Mouse (Mus musculus) erythroblast, embryonic 14.5 days (primary cell): ENCODE results near the gene Enoph1. TPM values are rescaled to one million over a fixed set of nuclear protein-coding genes. Genes with fewer than 3 reads are reported as not detected.

ENCODE experiments used
- H3K27me3 ChIP-seq: 2 replicates; pipeline ENCODE4 v1.6.1; 2012; ENCODE audit warnings: inconsistent platforms; ENCODE audit not compliant: control insufficient read depth
- H3K36me3 ChIP-seq: 2 replicates; pipeline ENCODE4 v1.6.1; 2012; ENCODE audit warnings: mild to moderate bottlenecking, inconsistent platforms; ENCODE audit not compliant: control insufficient read depth
- H3K4me1 ChIP-seq: 2 replicates; pipeline ENCODE4 v1.6.1; 2012; ENCODE audit warnings: inconsistent platforms; ENCODE audit not compliant: control insufficient read depth
- H3K4me3 ChIP-seq: replicated peaks from 2 replicates; pipeline ENCODE3; 2012; ENCODE audit warnings: moderate library complexity, mild to moderate bottlenecking, inconsistent platforms
- H3K9me3 ChIP-seq: 2 replicates; pipeline ENCODE4 v1.6.1; 2012; ENCODE audit warnings: low read length, inconsistent platforms, mixed read lengths; ENCODE audit not compliant: control insufficient read depth
- GATA1 ChIP-seq: IDR thresholded peaks from 2 replicates; pipeline ENCODE4 v1.6.1; 2012; ENCODE audit warnings: low read length, inconsistent platforms, mixed read lengths
- TAL1 ChIP-seq: IDR thresholded peaks from 3 replicates; pipeline ENCODE4 v1.6.1; 2012; ENCODE audit warnings: low read length, inconsistent platforms, mixed read lengths
- polyA plus RNA-seq: library from polyadenylated mRNA; stranded (reverse); fragments of >175 nt; gene quantifications from 2 replicates; pipeline ENCODE4 v1.2.3, GENCODE M21; 2012

Gene Enoph1
- polyA plus RNA-seq, 1 experiment: 0.55 TPM

DNA sequence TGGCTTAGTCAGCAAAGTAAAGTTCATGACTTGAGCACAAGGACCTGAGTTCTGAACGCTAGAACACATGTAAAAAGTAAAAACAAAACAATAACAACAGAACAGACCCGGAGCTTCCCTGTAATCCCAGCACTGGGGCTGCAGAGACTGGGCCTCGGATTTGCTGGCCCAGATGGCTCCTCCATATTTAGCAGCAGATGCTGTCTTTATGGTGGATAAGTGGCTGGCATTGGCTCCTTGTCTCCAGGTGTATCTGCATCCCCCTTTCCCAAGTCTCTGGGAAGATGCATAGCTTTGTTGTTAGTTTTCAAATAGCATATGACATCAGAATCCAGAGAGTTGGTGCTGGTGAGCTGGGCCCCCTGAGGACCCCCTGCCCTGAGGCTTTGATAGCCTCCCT lies 6.3 kb downstream of the Enoph1 start:
- Histone ChIP-seq H3K36me3 (peaks cover 8% of the 10 kb centered on the region), H3K27me3 (no peaks in the 10 kb centered on the region), H3K4me1 (peaks cover 15% of the 10 kb centered on the region), H3K4me3 (no peak overlapping the region), H3K9me3 (no peaks in the 10 kb centered on the region)
- TF ChIP-seq TAL1 (no peak), GATA1 (no peak)

DNA sequence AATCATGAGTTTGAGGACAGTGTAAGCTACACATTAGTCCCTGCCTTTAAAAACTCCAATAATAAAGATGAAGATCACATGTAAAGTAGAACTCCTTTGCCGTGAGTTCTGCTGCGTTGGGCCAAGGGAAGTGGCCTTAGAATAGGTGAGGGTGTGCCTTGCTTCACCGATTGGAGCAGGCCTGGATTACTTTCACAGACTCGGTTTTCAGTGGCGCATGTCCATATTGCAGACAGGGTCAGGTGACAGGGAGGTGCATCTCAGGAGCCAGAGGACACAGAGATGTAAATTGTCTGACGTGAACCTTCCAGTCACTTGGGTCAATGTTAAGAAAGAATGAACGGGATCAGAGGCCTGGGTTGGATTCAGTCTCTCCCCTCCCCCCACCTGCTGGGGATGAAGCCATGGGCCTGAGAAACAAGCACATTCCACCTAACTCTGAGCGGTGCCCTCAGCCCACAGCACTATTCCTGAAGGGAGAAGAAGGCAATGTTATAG lies 7.4 kb downstream of the Enoph1 start:
- peaks cover 10% of the 10 kb centered on the region for H3K36me3 ChIP-seq
- H3K9me3 ChIP-seq: no peaks in the 10 kb centered on the region
- peaks cover 5% of the 10 kb centered on the region for H3K4me1 ChIP-seq

DNA sequence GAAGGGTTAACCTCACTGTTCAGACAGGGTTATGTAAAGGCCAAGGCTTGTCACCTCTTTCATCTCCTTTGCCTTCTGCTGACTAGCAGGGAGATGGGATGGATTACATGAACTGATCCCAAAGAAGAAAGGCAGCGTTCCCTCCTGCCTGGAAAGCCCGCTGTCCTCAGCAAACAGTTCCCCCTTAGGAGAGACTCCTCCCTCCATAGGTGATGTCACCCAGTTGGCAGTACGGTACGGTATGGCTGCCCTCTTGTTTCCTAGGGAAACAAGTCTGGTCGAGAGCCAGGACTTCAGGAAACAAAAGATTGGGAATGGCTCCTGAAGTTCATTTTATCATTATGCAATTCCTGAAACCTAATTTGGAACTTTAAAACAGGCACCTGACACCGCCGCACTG lies 8.1 kb downstream of the Enoph1 start:
- no peaks in the 10 kb centered on the region for H3K27me3 ChIP-seq
- H3K4me1 ChIP-seq: peaks cover 5% of the 10 kb centered on the region
- H3K36me3 ChIP-seq: peaks cover 12% of the 10 kb centered on the region
- no peak overlapping the region for H3K4me3 ChIP-seq
- H3K9me3 ChIP-seq: no peaks in the 10 kb centered on the region; the same call in 1 of the 2 replicates
- TF ChIP-seq TAL1: no peak
- TF ChIP-seq GATA1: no peak

More for the DNA sequence above, 7.4 kb downstream of the Enoph1 start:
- TF ChIP-seq TAL1 (no peak), GATA1 (no peak)
- Histone ChIP-seq H3K27me3 (no peaks in the 10 kb centered on the region), H3K4me3 (no peak overlapping the region)

DNA sequence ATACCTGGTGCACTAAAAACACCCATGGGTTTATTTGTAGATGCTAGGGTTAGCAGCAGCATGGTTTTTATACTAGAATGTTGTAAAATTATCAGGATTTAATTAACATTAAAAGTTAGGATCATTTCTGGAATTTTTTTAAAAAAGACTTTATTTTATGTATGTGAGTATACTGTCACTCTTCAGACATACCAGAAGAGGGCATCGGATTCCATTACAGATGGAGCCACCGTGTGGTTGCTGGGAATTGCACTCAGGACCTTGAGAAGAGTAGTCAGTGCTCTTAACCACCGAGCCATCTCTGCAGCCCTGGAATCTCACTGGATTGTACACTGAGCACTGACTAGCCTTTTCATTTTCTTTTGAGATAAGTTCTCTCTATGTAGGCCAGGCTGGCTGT lies 10.1 kb downstream of the Enoph1 start:
- no peaks in the 10 kb centered on the region for H3K27me3 ChIP-seq
- H3K36me3 ChIP-seq: peaks cover 14% of the 10 kb centered on the region
- H3K4me3 ChIP-seq: no peak overlapping the region
- TF ChIP-seq TAL1 (no peak), GATA1 (no peak)
- H3K4me1 ChIP-seq: peaks cover 9% of the 10 kb centered on the region
- no peaks in the 10 kb centered on the region; the same call in 1 of the 2 replicates for H3K9me3 ChIP-seq

DNA sequence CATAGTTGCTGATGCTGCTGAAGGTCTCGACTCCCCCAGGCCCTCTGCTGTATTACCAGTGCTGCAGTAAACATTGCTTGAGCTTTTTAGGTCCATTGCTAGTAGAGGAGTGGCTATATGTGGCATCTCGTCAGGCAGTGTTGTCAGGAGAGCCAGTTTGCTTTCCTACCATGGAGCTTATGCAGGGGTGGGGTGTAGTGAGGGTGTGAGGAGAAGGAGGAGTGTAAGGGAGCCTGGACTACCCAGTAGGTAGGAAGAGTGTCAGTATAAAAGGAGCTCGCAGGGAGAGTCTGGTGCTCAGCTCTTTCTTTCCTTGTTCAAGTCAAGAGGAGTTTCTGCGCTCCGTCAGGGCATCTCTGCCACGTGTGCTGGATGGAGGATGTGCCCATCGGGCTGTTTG lies 12.9 kb downstream of the Enoph1 start:
- H3K4me3 ChIP-seq: no peak overlapping the region
- TF ChIP-seq TAL1: no peak
- TF ChIP-seq GATA1: no peak
- no peaks in the 10 kb centered on the region; the same call in 1 of the 2 replicates for H3K9me3 ChIP-seq
- peaks cover 22% of the 10 kb centered on the region for H3K4me1 ChIP-seq
- no peaks in the 10 kb centered on the region for H3K27me3 ChIP-seq
- H3K36me3 ChIP-seq: peaks cover 14% of the 10 kb centered on the region

DNA sequence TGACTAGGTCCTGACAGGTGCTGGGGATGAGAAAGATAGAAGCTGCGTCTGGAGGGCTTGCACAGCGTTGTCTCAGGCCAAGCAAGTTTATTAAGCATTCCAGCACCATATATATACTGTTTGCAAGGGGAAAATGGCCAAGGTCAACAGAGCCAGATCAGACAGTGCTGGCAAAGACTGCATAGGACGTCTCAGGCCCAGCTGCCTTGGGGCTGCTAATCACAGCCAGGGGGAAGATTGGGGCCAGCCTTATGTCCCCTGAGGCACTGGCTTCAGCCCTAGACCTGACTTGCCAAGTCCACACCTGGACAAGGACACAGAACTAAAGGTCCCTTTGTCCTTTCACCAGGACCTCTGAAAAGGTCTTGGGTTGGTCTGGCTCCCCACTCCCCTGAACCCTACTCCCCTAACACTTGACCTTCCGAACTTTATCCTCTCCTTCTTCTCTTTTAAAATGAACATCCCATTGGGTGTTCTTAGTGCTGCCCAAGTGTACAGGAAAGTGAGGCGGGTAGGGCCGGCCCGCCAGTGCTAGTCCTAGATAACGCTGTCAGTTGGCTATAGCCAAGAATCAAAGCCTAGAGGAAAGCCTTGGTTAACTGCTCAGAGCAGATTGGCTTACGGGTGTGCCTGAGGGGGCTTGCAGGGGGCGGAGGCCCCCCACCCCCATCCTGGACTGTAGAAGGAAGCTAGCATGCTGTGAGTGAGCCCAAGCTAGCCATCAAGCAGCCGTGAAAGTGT lies 15.2 kb downstream of the Enoph1 start:
- Histone ChIP-seq H3K4me3 (no peak overlapping the region), H3K9me3 (no peaks in the 10 kb centered on the region; the same call in 1 of the 2 replicates), H3K4me1 (peaks cover 22% of the 10 kb centered on the region), H3K27me3 (no peaks in the 10 kb centered on the region), H3K36me3 (peaks cover 24% of the 10 kb centered on the region)
- no peak for TF ChIP-seq GATA1
- TF ChIP-seq TAL1: no peak

DNA sequence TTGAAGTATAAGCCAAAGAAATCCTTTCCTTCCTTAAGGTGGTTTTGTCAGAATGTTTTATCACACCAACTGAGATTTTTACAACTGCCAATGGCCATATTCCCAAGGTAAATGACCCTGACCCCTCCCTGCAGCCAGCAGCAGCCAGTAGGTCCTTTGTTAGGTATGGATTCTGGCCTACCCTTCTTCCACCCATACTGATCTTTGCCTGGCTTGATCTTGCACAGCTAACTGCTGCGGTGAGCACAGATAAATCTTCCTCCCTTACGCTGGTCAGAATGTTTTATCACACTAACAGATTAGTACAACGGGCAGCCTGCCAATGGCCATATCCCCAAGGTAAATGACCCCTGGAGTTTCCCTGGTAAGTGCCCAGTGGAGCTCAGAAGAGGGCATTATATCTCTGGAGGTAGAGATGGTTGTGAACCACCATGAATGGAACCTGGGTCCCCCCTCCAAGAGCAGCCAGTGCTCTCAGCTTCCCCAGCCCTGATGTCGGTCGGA lies 16.1 kb downstream of the Enoph1 start:
- Histone ChIP-seq H3K4me1 (peaks cover 22% of the 10 kb centered on the region), H3K9me3 (no peaks in the 10 kb centered on the region; the same call in 1 of the 2 replicates), H3K36me3 (peaks cover 25% of the 10 kb centered on the region), H3K27me3 (no peaks in the 10 kb centered on the region), H3K4me3 (no peak overlapping the region)
- TF ChIP-seq GATA1 (no peak), TAL1 (no peak)

DNA sequence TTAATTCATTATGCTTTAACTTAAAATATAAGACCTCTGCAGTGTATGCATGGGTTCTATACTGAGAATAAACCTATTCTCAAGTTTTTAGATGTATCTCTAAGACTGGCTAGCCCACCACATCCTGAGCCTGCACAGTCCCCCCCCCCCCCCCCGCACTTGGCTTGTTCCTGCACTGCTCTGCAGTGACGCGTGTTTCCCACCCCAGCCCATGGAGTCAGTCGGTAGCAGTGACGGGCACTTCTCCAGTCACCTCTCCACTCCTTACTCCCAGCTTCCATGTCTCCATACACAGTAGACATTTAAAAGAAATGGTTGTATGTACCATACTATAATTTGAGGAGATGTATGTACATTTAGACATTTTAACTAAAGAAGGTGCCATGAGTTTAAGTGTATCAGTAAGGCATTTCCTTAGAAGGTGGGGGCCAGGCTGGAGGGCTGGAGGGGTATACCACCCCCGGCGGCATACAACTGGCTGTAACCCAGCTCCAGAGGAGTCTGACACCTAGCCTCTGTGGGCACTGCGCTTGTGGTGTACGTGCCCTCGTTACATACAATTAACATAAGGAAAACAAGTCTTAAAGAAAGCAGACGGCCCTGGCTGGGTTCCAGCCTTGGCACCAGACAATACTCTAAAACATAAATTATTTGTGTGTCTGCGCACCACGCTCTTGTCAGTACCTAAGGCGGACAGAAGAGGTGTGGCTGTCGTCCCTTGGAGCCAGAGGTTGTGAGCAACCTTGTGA lies 17.9 kb downstream of the Enoph1 start:
- H3K4me3 ChIP-seq: no peak overlapping the region
- TF ChIP-seq TAL1 (no peak), GATA1 (no peak)
- peaks cover 35% of the 10 kb centered on the region for H3K36me3 ChIP-seq
- no peaks in the 10 kb centered on the region; the same call in 1 of the 2 replicates for H3K9me3 ChIP-seq
- peaks cover 22% of the 10 kb centered on the region for H3K4me1 ChIP-seq
- H3K27me3 ChIP-seq: no peaks in the 10 kb centered on the region

DNA sequence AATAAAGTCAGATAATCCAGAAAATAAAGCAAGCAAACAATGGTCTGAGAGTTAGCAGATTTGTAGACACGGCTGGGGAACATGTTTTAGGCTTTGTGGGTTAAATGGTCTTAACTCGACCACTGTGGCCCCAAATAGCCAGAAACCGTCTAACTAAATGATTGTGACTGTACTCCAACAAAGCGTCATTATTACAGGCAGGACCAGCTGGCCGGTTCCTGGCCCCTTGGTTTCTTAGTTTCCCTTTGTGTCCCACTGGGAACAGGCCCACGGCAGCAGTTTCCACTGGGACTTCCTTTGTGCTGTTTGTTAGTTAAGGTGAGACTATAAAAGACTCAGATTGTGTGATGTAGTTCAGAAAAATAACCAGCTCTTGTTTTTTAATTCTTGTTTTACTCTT lies 18.9 kb downstream of the Enoph1 start:
- H3K4me1 ChIP-seq: peaks cover 22% of the 10 kb centered on the region

More for the DNA sequence above, 18.9 kb downstream of the Enoph1 start:
- TF ChIP-seq TAL1 (no peak), GATA1 (no peak)
- no peaks in the 10 kb centered on the region for H3K27me3 ChIP-seq
- no peaks in the 10 kb centered on the region for H3K9me3 ChIP-seq
- peaks cover 38% of the 10 kb centered on the region for H3K36me3 ChIP-seq
- no peak overlapping the region for H3K4me3 ChIP-seq
